Mouse (Mus musculus): ENCODE results near the gene Cacna2d4. TPM values are rescaled to one million over a fixed set of nuclear protein-coding genes. Genes with fewer than 3 reads are reported as not detected.
"Not testable (repeated sequence)": the region's sequence is repeated elsewhere in the genome, so short reads cannot be mapped to it uniquely, and the experiment has no call there.

The Cacna2d4 gene
- total and polyA plus RNA-seq, 2 experiments: 0.28 TPM; not detected in 1

DNA sequence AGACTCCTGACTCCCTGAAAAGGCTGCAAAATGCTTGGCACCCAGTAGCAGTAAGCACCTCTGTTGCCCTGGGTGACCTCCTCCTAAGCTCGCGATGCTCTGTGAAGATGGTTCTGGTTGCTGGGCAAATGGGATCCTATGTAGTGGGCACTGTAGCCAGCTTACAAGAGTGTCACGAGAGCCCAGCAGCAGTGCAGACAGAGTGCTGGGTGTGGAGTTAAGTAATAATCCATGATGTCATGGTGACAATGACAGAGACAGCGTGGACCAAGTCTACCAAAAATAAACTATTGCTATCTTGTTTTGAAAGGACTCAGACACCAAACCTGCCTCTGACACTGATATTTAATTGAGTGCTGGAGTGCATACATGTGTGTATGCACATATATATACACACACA lies 34.8 kb upstream of the Cacna2d4 start:
- TF ChIP-seq POLR2A (IDR thresholded peaks at IDR 0.05; ENCODE audit: extremely low read depth, insufficient read depth, low read length) (no peak), CTCF (IDR thresholded peaks at IDR 0.05; ENCODE audit: low read depth, low read length) (no peak)
- Histone ChIP-seq H3K36me3 (ENCODE audit: control insufficient read depth, insufficient read depth, low read length) (peaks cover 2% of the 10 kb centered on the region; the same call in 1 of the 2 replicates), H3K79me2 (ENCODE audit: control insufficient read depth, insufficient read depth, low read length) (no peaks in the 10 kb centered on the region), H3K27ac (replicated peaks; ENCODE audit: insufficient read depth, low read depth, low read length) (no peak overlapping the region), H3K4me1 (ENCODE audit: control insufficient read depth, insufficient read depth, low read length) (no peaks in the 10 kb centered on the region), H3K27me3 (ENCODE audit: control insufficient read depth, insufficient read depth, low read length) (no peaks in the 10 kb centered on the region), H3K9ac (ENCODE audit: low read depth, low read length) (no peak overlapping the region), H3K4me3 (ENCODE audit: insufficient read depth, low read depth, low read length) (no peak overlapping the region)
- 86% methylated on average over 4 of the region's 4 CpGs for WGBS
- no peak for DNase-seq (ENCODE audit: extremely low read depth, low read depth, low spot score)

- H3K4me3 ChIP-seq (ENCODE audit: insufficient read depth, low read depth, low read length): no peak overlapping the region
- 92% methylated on average over 7 of the region's 7 CpGs for WGBS
- TF ChIP-seq POLR2A (IDR thresholded peaks at IDR 0.05; ENCODE audit: extremely low read depth, insufficient read depth, low read length): no peak
- TF ChIP-seq CTCF (IDR thresholded peaks at IDR 0.05; ENCODE audit: low read depth, low read length): no peak
- H3K4me1 ChIP-seq (ENCODE audit: control insufficient read depth, insufficient read depth, low read length): no peaks in the 10 kb centered on the region
- no peak for DNase-seq (ENCODE audit: extremely low read depth, low read depth, low spot score)
- no peaks in the 10 kb centered on the region for H3K79me2 ChIP-seq (ENCODE audit: control insufficient read depth, insufficient read depth, low read length)
- H3K36me3 ChIP-seq (ENCODE audit: control insufficient read depth, insufficient read depth, low read length): peaks cover 2% of the 10 kb centered on the region; the same call in 1 of the 2 replicates
- no peak overlapping the region for H3K9ac ChIP-seq (ENCODE audit: low read depth, low read length)
- H3K27ac ChIP-seq (replicated peaks; ENCODE audit: insufficient read depth, low read depth, low read length): no peak overlapping the region
- no peaks in the 10 kb centered on the region for H3K27me3 ChIP-seq (ENCODE audit: control insufficient read depth, insufficient read depth, low read length)
Measured at GRCm38 (mm10) chr6:119204286-119204685, 32.0 kb upstream of the Cacna2d4 start.

DNA sequence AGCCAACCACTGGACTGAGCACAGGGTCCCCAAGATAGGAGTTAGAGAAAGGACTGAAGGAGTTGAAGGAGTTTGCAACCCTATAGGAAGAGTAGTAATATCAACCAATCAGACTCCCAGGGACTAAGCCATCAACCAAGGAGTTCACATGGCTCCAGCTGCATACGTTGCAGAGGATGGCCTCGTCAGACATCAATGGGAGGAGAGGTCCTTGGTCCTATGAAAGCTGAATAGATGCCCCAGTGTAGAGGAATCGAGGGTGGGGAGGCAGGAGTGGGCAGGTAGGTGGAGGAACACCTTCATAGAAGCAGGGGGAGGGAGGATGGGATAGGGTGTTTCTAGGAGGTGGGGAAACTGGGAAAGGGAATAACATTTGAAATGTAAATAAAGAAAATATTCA lies 31.4 kb upstream of the Cacna2d4 start:
- Histone ChIP-seq H3K36me3 (ENCODE audit: control insufficient read depth, insufficient read depth, low read length) (peaks cover 2% of the 10 kb centered on the region; the same call in 1 of the 2 replicates), H3K27ac (replicated peaks; ENCODE audit: insufficient read depth, low read depth, low read length) (no peak overlapping the region), H3K79me2 (ENCODE audit: control insufficient read depth, insufficient read depth, low read length) (no peaks in the 10 kb centered on the region), H3K9ac (ENCODE audit: low read depth, low read length) (no peak overlapping the region), H3K27me3 (ENCODE audit: control insufficient read depth, insufficient read depth, low read length) (no peaks in the 10 kb centered on the region), H3K4me1 (ENCODE audit: control insufficient read depth, insufficient read depth, low read length) (no peaks in the 10 kb centered on the region), H3K4me3 (ENCODE audit: insufficient read depth, low read depth, low read length) (no peak overlapping the region)
- 97% methylated on average over 3 of the region's 3 CpGs for WGBS
- no peak for TF ChIP-seq POLR2A (IDR thresholded peaks at IDR 0.05; ENCODE audit: extremely low read depth, insufficient read depth, low read length)
- no peak for TF ChIP-seq CTCF (IDR thresholded peaks at IDR 0.05; ENCODE audit: low read depth, low read length)
- no peak for DNase-seq (ENCODE audit: extremely low read depth, low read depth, low spot score)

GRCm38 (mm10) chr6:119206006-119206405 lies 30.3 kb upstream of the Cacna2d4 start:
- WGBS: 94% methylated on average over 7 of the region's 7 CpGs

GRCm38 (mm10) chr6:119213375-119213774 lies 23.0 kb upstream of the Cacna2d4 start:
- no peak overlapping the region for H3K4me3 ChIP-seq (ENCODE audit: insufficient read depth, low read depth, low read length)
- no peaks in the 10 kb centered on the region for H3K79me2 ChIP-seq (ENCODE audit: control insufficient read depth, insufficient read depth, low read length)
- no peaks in the 10 kb centered on the region for H3K4me1 ChIP-seq (ENCODE audit: control insufficient read depth, insufficient read depth, low read length)
- H3K9ac ChIP-seq (ENCODE audit: low read depth, low read length): no peak overlapping the region
- peaks cover 11% of the 10 kb centered on the region for H3K36me3 ChIP-seq (ENCODE audit: control insufficient read depth, insufficient read depth, low read length)
- WGBS: 87% methylated on average over 5 of the region's 5 CpGs
- no peak for DNase-seq (ENCODE audit: extremely low read depth, low read depth, low spot score)
- H3K27me3 ChIP-seq (ENCODE audit: control insufficient read depth, insufficient read depth, low read length): no peaks in the 10 kb centered on the region
- no peak overlapping the region for H3K27ac ChIP-seq (replicated peaks; ENCODE audit: insufficient read depth, low read depth, low read length)
- TF ChIP-seq POLR2A (IDR thresholded peaks at IDR 0.05; ENCODE audit: extremely low read depth, insufficient read depth, low read length) (no peak), CTCF (IDR thresholded peaks at IDR 0.05; ENCODE audit: low read depth, low read length) (no peak)

More at GRCm38 (mm10) chr6:119206006-119206405, 30.3 kb upstream of the Cacna2d4 start:
- H3K4me3 ChIP-seq (ENCODE audit: insufficient read depth, low read depth, low read length); H3K27ac ChIP-seq (replicated peaks; ENCODE audit: insufficient read depth, low read depth, low read length); H3K27me3 ChIP-seq (ENCODE audit: control insufficient read depth, insufficient read depth, low read length); H3K79me2 ChIP-seq (ENCODE audit: control insufficient read depth, insufficient read depth, low read length); DNase-seq (ENCODE audit: extremely low read depth, low read depth, low spot score); H3K9ac ChIP-seq (ENCODE audit: low read depth, low read length); H3K4me1 ChIP-seq (ENCODE audit: control insufficient read depth, insufficient read depth, low read length); H3K36me3 ChIP-seq (ENCODE audit: control insufficient read depth, insufficient read depth, low read length): not testable (repeated sequence)

GRCm38 (mm10) chr6:119214190-119214589 lies 22.1 kb upstream of the Cacna2d4 start:
- Histone ChIP-seq H3K27me3 (ENCODE audit: control insufficient read depth, insufficient read depth, low read length) (no peaks in the 10 kb centered on the region), H3K4me3 (ENCODE audit: insufficient read depth, low read depth, low read length) (no peak overlapping the region), H3K79me2 (ENCODE audit: control insufficient read depth, insufficient read depth, low read length) (no peaks in the 10 kb centered on the region), H3K4me1 (ENCODE audit: control insufficient read depth, insufficient read depth, low read length) (no peaks in the 10 kb centered on the region), H3K27ac (replicated peaks; ENCODE audit: insufficient read depth, low read depth, low read length) (no peak overlapping the region), H3K9ac (ENCODE audit: low read depth, low read length) (no peak overlapping the region), H3K36me3 (ENCODE audit: control insufficient read depth, insufficient read depth, low read length) (peaks cover 11% of the 10 kb centered on the region)
- no peak for DNase-seq (ENCODE audit: extremely low read depth, low read depth, low spot score)
- 86% methylated on average over 6 of the region's 6 CpGs for WGBS
- no peak for TF ChIP-seq CTCF (IDR thresholded peaks at IDR 0.05; ENCODE audit: low read depth, low read length)
- TF ChIP-seq POLR2A (IDR thresholded peaks at IDR 0.05; ENCODE audit: extremely low read depth, insufficient read depth, low read length): no peak

Measured in liver, adult 2 months (tissue).